ENCODE assay signal across 12 mouse cellular contexts in the genomic region with DNA sequence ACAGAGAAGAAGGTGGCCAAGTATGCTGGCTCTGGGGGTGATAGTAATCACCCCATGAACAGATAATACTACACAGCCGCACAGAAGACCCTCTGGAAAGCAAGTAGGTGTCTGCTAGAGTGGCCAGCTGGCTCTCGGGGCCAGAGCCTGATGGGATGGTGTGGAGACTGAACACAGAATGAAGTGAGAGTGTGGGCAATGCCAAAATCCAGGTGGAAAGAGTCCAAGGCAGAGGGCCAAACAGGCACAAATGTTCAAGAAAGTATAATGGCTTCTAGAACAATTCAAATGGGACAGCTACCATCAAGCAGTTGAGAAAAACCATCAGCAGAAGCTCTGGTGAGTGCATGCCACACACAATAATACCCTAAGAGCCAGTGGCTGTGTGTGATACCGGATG.
"Had no signal": no experiment of that assay in that cellular context is flagged by ENCODE, and none has a peak within 500 bp of the region (broad histone marks: within the 10 kb centered on the region; RNA-seq: fewer than 3 reads in every experiment).

No protein-coding gene starts in this region.

- H3K4me1 ChIP-seq: limb, embryonic 12.5 days; liver, embryonic 13.5 days had no signal

- DNase-seq: kidney, postnatal 10 days; kidney, postnatal 4 days; liver; liver, embryonic 13.5 days; liver, postnatal 0 days; lung, postnatal 36 days; right cerebral cortex, adult 18-20 months; right cerebral cortex, postnatal 25 days; thymus, postnatal 4 days had no signal

- ATAC-seq: liver, postnatal 0 days; midbrain, embryonic 13.5 days had no signal

- H3K4me3 ChIP-seq: left cerebral cortex, adult 2 months; limb, embryonic 12.5 days; liver, embryonic 13.5 days; midbrain, embryonic 13.5 days had no signal
